Mouse (Mus musculus) layer of hippocampus, adult 2 months (tissue): ENCODE results near the gene Fcgr3. TPM values are rescaled to one million over a fixed set of nuclear protein-coding genes. Genes with fewer than 3 reads are reported as not detected.

ENCODE experiments used
- DNase-seq, 2 experiments: peaks; one replicate each; pipeline ENCODE4 v3.0.0; 2022; ENCODE audit warnings: low spot score in 2 of 2
- H3K27ac ChIP-seq: fragments of 200-600 bp; 2 replicates; pipeline ENCODE4 v1.8.1; 2022
- H3K4me3 ChIP-seq: fragments of 200-600 bp; 2 replicates; pipeline ENCODE4 v1.8.1; 2022; ENCODE audit warnings: mild to moderate bottlenecking
- CTCF ChIP-seq: fragments of 200-600 bp; conservative IDR thresholded peaks from 2 replicates; pipeline ENCODE4 v1.8.1; 2022; ENCODE audit warnings: antibody characterized with exemption, mild to moderate bottlenecking, moderate library complexity
- microRNA-seq, 2 experiments: library from miRNA; unstranded; fragments of <30 nt; microRNA quantifications; one replicate each; pipeline ENCODE4 v1.2.0; 2021
- total RNA-seq, 2 experiments: library from RNA; stranded (reverse); gene quantifications; 2 replicates each; pipeline ENCODE4 v1.2.3; 2021

The Fcgr3 gene
- total RNA-seq, 2 experiments from 2014 or later, result 12.0 to 12.3 TPM

GRCm38 (mm10) chr1:171005586-171005985, 59.1 kb downstream of the Fcgr3 start:
- DNase-seq, result no peak
- TF ChIP-seq CTCF, result no peak
- Histone ChIP-seq H3K4me3 (no peak overlapping the region), H3K27ac (no peak overlapping the region)

- no peak for TF ChIP-seq CTCF
- no peak for DNase-seq
- no peak overlapping the region for H3K27ac ChIP-seq
- H3K4me3 ChIP-seq, result no peak overlapping the region
Measured at GRCm38 (mm10) chr1:171005081-171005480, 59.7 kb downstream of the Fcgr3 start.

Small RNA genes within 50 kb of the gene (microRNA-seq; reads per million reads assigned to microRNA genes)
- gene Gm27552 (0 reads per million in 2 experiments), gene Gm27844 (0 reads per million in 2 experiments), gene Mir6546 (0.32 to 0.37 reads per million in 2 experiments)

Other genes with a start within 250 kb of the Fcgr3 start
- 10 to 100 TPM; 51.2 to 51.3 TPM for gene Atf6, start 197.2 kb downstream of the Fcgr3 start, total RNA-seq
- under 1 TPM; 0.76 to 0.79 TPM for gene Gm26620, start 179.9 kb downstream of the Fcgr3 start, total RNA-seq
- 10 to 100 TPM; 15.2 to 19.0 TPM for gene Dusp12, start 179.4 kb downstream of the Fcgr3 start, total RNA-seq
- under 1 TPM; 0.28 to 0.47 TPM for gene Fcrlb, start 152.0 kb downstream of the Fcgr3 start, total RNA-seq
- not detected for gene Fcrla, start 137.4 kb downstream of the Fcgr3 start, total RNA-seq
- gene Fcgr2b, start 88.4 kb downstream of the Fcgr3 start, total RNA-seq, result 1 to 10 TPM; 2.7 to 4.4 TPM
- not detected for gene Fcgr4, start 46.0 kb downstream of the Fcgr3 start, total RNA-seq
- 1 to 10 TPM in 1 of 2 experiments, under 1 TPM in 1; 0.76 to 2.4 TPM for gene Cfap126, start 49.0 kb upstream of the Fcgr3 start, total RNA-seq
- 100 to 1,000 TPM; 185 to 201 TPM for gene Sdhc, start 85.7 kb upstream of the Fcgr3 start, total RNA-seq
- gene Mpz, start 85.8 kb upstream of the Fcgr3 start, total RNA-seq, result not detected
- 10 to 100 TPM; 40.4 to 40.9 TPM for gene Pcp4l1, start 131.3 kb upstream of the Fcgr3 start, total RNA-seq
- under 1 TPM in 1 of 2 experiments, not detected in 1; 0.15 TPM for gene Nr1i3, start 149.0 kb upstream of the Fcgr3 start, total RNA-seq
- 10 to 100 TPM; 70.8 to 76.7 TPM for gene Tomm40l, start 157.6 kb upstream of the Fcgr3 start, total RNA-seq
- 1 to 10 TPM; 1.2 to 1.9 TPM for gene Apoa2, start 160.1 kb upstream of the Fcgr3 start, total RNA-seq
- gene Fcer1g, start 169.4 kb upstream of the Fcgr3 start, total RNA-seq, result 10 to 100 TPM; 14.9 to 17.2 TPM
- 10 to 100 TPM in 1 of 2 experiments, 1 to 10 TPM in 1; 9.6 to 10.9 TPM for gene Adamts4, start 185.5 kb upstream of the Fcgr3 start, total RNA-seq
- gene Ndufs2, start 186.5 kb upstream of the Fcgr3 start, total RNA-seq, result 100 to 1,000 TPM; 254 to 273 TPM
- gene B4galt3, start 205.4 kb upstream of the Fcgr3 start, total RNA-seq, result 10 to 100 TPM; 73.1 to 79.3 TPM
- gene Ppox, start 216.3 kb upstream of the Fcgr3 start, total RNA-seq, result 10 to 100 TPM; 31.2 to 42.1 TPM
- 10 to 100 TPM; 61.9 to 76.6 TPM for gene Usp21, start 223.1 kb upstream of the Fcgr3 start, total RNA-seq
- gene Ufc1, start 230.1 kb upstream of the Fcgr3 start, total RNA-seq, result 100 to 1,000 TPM; 105 to 113 TPM